Mouse (Mus musculus) liver, embryonic 16.5 days (tissue): Measurements from ENCODE around the gene Ugdh. TPM values are rescaled to one million over a fixed set of nuclear protein-coding genes. Genes with fewer than 3 reads are reported as not detected.
A peak's percentile ranks its signal among the peaks of the same experiment; 100 is the strongest.

Source experiments
- ATAC-seq: fragments of 200-750 bp; cut with Nextera tagmentation; 2 replicates; pipeline ENCODE4 v1.8.0; 2017; ENCODE audit warnings: low read depth, mild to moderate bottlenecking, moderate number of reproducible peaks, moderate library complexity
- H3K27ac ChIP-seq: fragments of 300-500 bp; sonication (generic); 2 replicates; pipeline ENCODE4 v1.5.1; 2014; ENCODE audit warnings: mild to moderate bottlenecking, low read length
- H3K27me3 ChIP-seq: fragments of 300-500 bp; sonication (generic); 2 replicates; pipeline ENCODE4 v1.6.1; 2014; ENCODE audit warnings: low read depth, low read length, mixed read lengths; ENCODE audit not compliant: control insufficient read depth, insufficient read depth
- H3K36me3 ChIP-seq: fragments of 300-500 bp; sonication (generic); 2 replicates; pipeline ENCODE4 v1.6.1; 2014; ENCODE audit warnings: mild to moderate bottlenecking; ENCODE audit not compliant: control insufficient read depth, insufficient read depth
- H3K4me1 ChIP-seq: fragments of 300-500 bp; sonication (generic); 2 replicates; pipeline ENCODE4 v1.6.1; 2014; ENCODE audit warnings: low read depth, low read length, mixed read lengths; ENCODE audit not compliant: control insufficient read depth
- H3K4me2 ChIP-seq: fragments of 300-500 bp; sonication (generic); 2 replicates; pipeline ENCODE4 v1.6.1; 2014; ENCODE audit warnings: low read depth, low read length, mixed read lengths
- H3K4me3 ChIP-seq: fragments of 300-500 bp; sonication (generic); 2 replicates; pipeline ENCODE4 v1.5.1; 2014; ENCODE audit warnings: low read depth, mild to moderate bottlenecking, low read length
- H3K9ac ChIP-seq: fragments of 300-500 bp; sonication (generic); 2 replicates; pipeline ENCODE4 v1.6.1; 2014; ENCODE audit warnings: low read depth, low read length
- H3K9me3 ChIP-seq: fragments of 300-500 bp; sonication (generic); replicated peaks from 2 replicates; pipeline ENCODE4 v1.6.1; 2016; ENCODE audit warnings: low read length; ENCODE audit not compliant: control insufficient read depth
- WGBS: fragments of 180-500 bp; shearing (Covaris S2); extraction: QIAGEN DNeasy Blood & Tissue Kit; methylation state at CpG from one replicate; pipeline ENCODE4 v1.1.7; 2014; ENCODE audit not compliant: insufficient replicate concordance; 5-methylcytosine and 5-hydroxymethylcytosine counted together
- polyA plus RNA-seq: library from polyadenylated mRNA; unstranded; fragments of >200 nt; fragmentation: Nextera tagmentation; extraction: Ambion mirVana; gene quantifications from 2 replicates; pipeline ENCODE4 v1.2.1, GENCODE M21; 2015

Gene Ugdh
- polyA plus RNA-seq, 1 experiment from 2014 or later: 31.8 TPM

GRCm38 (mm10) chr5:65385704-65386103 lies 50.0 kb downstream of the Ugdh start:
- no peaks in the 10 kb centered on the region for H3K9me3 ChIP-seq
- WGBS: 61% methylated on average over 2 of the region's 2 CpGs
- H3K36me3 ChIP-seq: peaks cover 21% of the 10 kb centered on the region
- peaks cover 14% of the 10 kb centered on the region for H3K4me1 ChIP-seq
- no peak overlapping the region for H3K4me2 ChIP-seq
- no peaks in the 10 kb centered on the region for H3K27me3 ChIP-seq
- H3K9ac ChIP-seq: no peak overlapping the region
- H3K4me3 ChIP-seq: no peak overlapping the region
- no peak for ATAC-seq
- H3K27ac ChIP-seq: no peak overlapping the region

GRCm38 (mm10) chr5:65374746-65375145 lies 61.0 kb downstream of the Ugdh start:
- H3K4me3 ChIP-seq: no peak overlapping the region
- no peak overlapping the region for H3K27ac ChIP-seq
- H3K9me3 ChIP-seq: no peaks in the 10 kb centered on the region
- no peaks in the 10 kb centered on the region for H3K36me3 ChIP-seq
- no peak overlapping the region for H3K9ac ChIP-seq
- ATAC-seq: no peak
- WGBS: 68% methylated on average over 7 of the region's 7 CpGs
- no peak overlapping the region for H3K4me2 ChIP-seq
- no peaks in the 10 kb centered on the region for H3K4me1 ChIP-seq
- no peaks in the 10 kb centered on the region for H3K27me3 ChIP-seq

GRCm38 (mm10) chr5:65371551-65371950 lies 64.2 kb downstream of the Ugdh start:
- no peaks in the 10 kb centered on the region for H3K9me3 ChIP-seq
- no peak overlapping the region for H3K4me2 ChIP-seq
- H3K36me3 ChIP-seq: no peaks in the 10 kb centered on the region
- H3K4me1 ChIP-seq: no peaks in the 10 kb centered on the region
- H3K27ac ChIP-seq: no peak overlapping the region
- no peaks in the 10 kb centered on the region for H3K27me3 ChIP-seq
- no peak for ATAC-seq
- no peak overlapping the region for H3K4me3 ChIP-seq
- no peak overlapping the region for H3K9ac ChIP-seq
- WGBS: 81% methylated on average over 7 of the region's 7 CpGs

- Histone ChIP-seq H3K9ac (no peak overlapping the region), H3K27me3 (no peaks in the 10 kb centered on the region), H3K9me3 (no peaks in the 10 kb centered on the region), H3K27ac (0 out of 2 replicates have a peak overlapping the region, but pooled peaks have one; percentile 11), H3K4me2 (peak overlapping the region; percentile 18; the same call in 1 of the 2 replicates), H3K4me3 (no peak overlapping the region), H3K36me3 (no peaks in the 10 kb centered on the region), H3K4me1 (no peaks in the 10 kb centered on the region)
- 55% methylated on average over 11 of the region's 11 CpGs for WGBS
- peak; percentile 83 for ATAC-seq
Measured at GRCm38 (mm10) chr5:65367837-65368236, 67.9 kb downstream of the Ugdh start.

Other genes with a start within 250 kb of the Ugdh start
- gene Wdr19, start 236.3 kb downstream of the Ugdh start, polyA plus RNA-seq: 0.59 and 1.2 TPM in 2 replicates
- gene Rfc1, start 100.3 kb downstream of the Ugdh start, polyA plus RNA-seq: 31.6 and 36.1 TPM in 2 replicates
- gene Klb, start 87.6 kb downstream of the Ugdh start, polyA plus RNA-seq: 14.1 and 14.4 TPM in 2 replicates
- gene Rpl9, start 44.5 kb downstream of the Ugdh start, polyA plus RNA-seq: 482 and 527 TPM in 2 replicates
- 28.2 and 35.1 TPM in 2 replicates for gene Lias, start 44.5 kb downstream of the Ugdh start, polyA plus RNA-seq
- gene Gm43552, start 56.9 kb upstream of the Ugdh start, polyA plus RNA-seq: not detected in 2 replicates
- gene Smim14, start 101.2 kb upstream of the Ugdh start, polyA plus RNA-seq: 52.8 and 57.8 TPM in 2 replicates
- gene Ube2k, start 101.3 kb upstream of the Ugdh start, polyA plus RNA-seq: 64.6 and 68.9 TPM in 2 replicates